Mouse (Mus musculus): ENCODE results near the gene Odf2. TPM values are rescaled to one million over a fixed set of nuclear protein-coding genes. Genes with fewer than 3 reads are reported as not detected.

The Odf2 gene
- total RNA-seq, 1 experiment from 2014 or later = 78.0 TPM

DNA sequence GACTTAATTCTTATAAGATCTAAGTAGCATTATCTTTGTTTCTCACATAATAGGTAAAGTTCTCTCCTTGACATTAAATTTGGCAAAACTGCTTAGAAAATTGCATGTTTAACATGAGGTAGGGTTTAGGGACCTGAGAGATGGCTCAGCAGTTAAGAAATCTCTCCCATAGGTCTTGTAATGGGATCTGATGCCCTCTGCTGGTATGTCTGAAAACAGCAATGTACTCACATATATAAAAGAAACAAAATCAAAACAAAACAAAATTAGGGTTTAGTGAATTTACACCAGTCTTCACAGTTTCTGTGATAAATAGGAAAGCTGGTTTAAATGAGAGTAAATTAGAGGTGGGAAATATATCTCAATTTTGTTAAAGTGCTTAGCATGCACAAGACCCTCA is 88.3 kb downstream of the Odf2 start:
- peak; percentile 73 for ATAC-seq (ENCODE audit: extremely low read depth, insufficient number of reproducible peaks, low FRiP score, poor library complexity, severe bottlenecking)

GRCm38 (mm10) chr2:29980661-29981060 is 91.6 kb downstream of the Odf2 start:
- no peak for ATAC-seq (ENCODE audit: extremely low read depth, insufficient number of reproducible peaks, low FRiP score, poor library complexity, severe bottlenecking)

Other genes with a start within 250 kb of the Odf2 start
- not detected in 2 replicates for gene Gm13420, start 137.5 kb upstream of the Odf2 start, total RNA-seq (2017)
- gene Gm13547, start 129.9 kb upstream of the Odf2 start, total RNA-seq (2017) = 0.74 and 1.5 TPM in 2 replicates
- gene Coq4, start 101.7 kb upstream of the Odf2 start, total RNA-seq (2017) = 5.5 and 11.9 TPM in 2 replicates
- gene Trub2, start 100.7 kb upstream of the Odf2 start, total RNA-seq (2017) = 37.3 and 37.5 TPM in 2 replicates
- gene Slc27a4, start 86.6 kb upstream of the Odf2 start, total RNA-seq (2017) = 26.2 and 27.9 TPM in 2 replicates
- 11.4 and 12.0 TPM in 2 replicates for gene Urm1, start 69.1 kb upstream of the Odf2 start, total RNA-seq (2017)
- 0.23 and 0.25 TPM in 2 replicates for gene Cercam, start 20.1 kb upstream of the Odf2 start, total RNA-seq (2017)
- 73.9 and 79.8 TPM in 2 replicates for gene Gle1, start 46.2 kb downstream of the Odf2 start, total RNA-seq (2017)
- gene Sptan1, start 76.3 kb downstream of the Odf2 start, total RNA-seq (2017) = 259 and 285 TPM in 2 replicates
- 0.70 and 0.86 TPM in 2 replicates for gene Wdr34, start 159.7 kb downstream of the Odf2 start, total RNA-seq (2017)
- 313 and 345 TPM in 2 replicates for gene Set, start 168.2 kb downstream of the Odf2 start, total RNA-seq (2017)
- gene Pkn3, start 188.5 kb downstream of the Odf2 start, total RNA-seq (2017) = 1.0 and 1.8 TPM in 2 replicates
- 10.1 and 11.2 TPM in 2 replicates for gene Zdhhc12, start 204.4 kb downstream of the Odf2 start, total RNA-seq (2017)
- gene Zer1, start 235.4 kb downstream of the Odf2 start, total RNA-seq (2017) = 43.1 and 46.3 TPM in 2 replicates
- 40.9 and 50.9 TPM in 2 replicates for gene Tbc1d13, start 244.5 kb downstream of the Odf2 start, total RNA-seq (2017)

All from neutrophil, adult 5-6 weeks (primary cell).